Mouse (Mus musculus) liver, postnatal 0 days (tissue): ENCODE results near the gene Leng9. TPM values are rescaled to one million over a fixed set of nuclear protein-coding genes. Genes with fewer than 3 reads are reported as not detected.

Source experiments
- ATAC-seq: fragments of 200-750 bp; cut with Nextera tagmentation; 2 replicates; pipeline ENCODE4 v1.8.0; 2017; ENCODE audit warnings: mild to moderate bottlenecking, moderate library complexity
- DNase-seq: peaks from one replicate; pipeline ENCODE4 v3.0.0-alpha.2; 2016
- H3K27ac ChIP-seq: fragments of 300-500 bp; sonication (generic); 2 replicates; pipeline ENCODE4 v1.5.1; 2014; ENCODE audit warnings: antibody characterized with exemption, moderate library complexity, mild to moderate bottlenecking, low read depth
- H3K27me3 ChIP-seq: fragments of 300-500 bp; sonication (generic); 2 replicates; pipeline ENCODE4 v1.6.1; 2014; ENCODE audit warnings: low read length, control low read depth, mixed read lengths; ENCODE audit not compliant: insufficient read depth
- H3K36me3 ChIP-seq: fragments of 300-500 bp; sonication (generic); replicated peaks from 2 replicates; pipeline ENCODE4 v1.6.1; 2014; ENCODE audit warnings: mild to moderate bottlenecking, control low read depth, low read length, moderate library complexity, mixed read lengths; ENCODE audit not compliant: insufficient read depth
- H3K4me1 ChIP-seq: fragments of 300-500 bp; sonication (generic); 2 replicates; pipeline ENCODE4 v1.6.1; 2014; ENCODE audit warnings: antibody characterized with exemption, mild to moderate bottlenecking, control low read depth; ENCODE audit not compliant: insufficient read depth
- H3K4me2 ChIP-seq: fragments of 300-500 bp; sonication (generic); 2 replicates; pipeline ENCODE4 v1.6.1; 2014; ENCODE audit warnings: low read depth, mild to moderate bottlenecking, low read length, moderate library complexity, mixed read lengths
- H3K4me3 ChIP-seq: fragments of 300-500 bp; sonication (generic); 2 replicates; pipeline ENCODE4 v1.5.1; 2014; ENCODE audit warnings: low read depth, low read length
- H3K9ac ChIP-seq: fragments of 300-500 bp; sonication (generic); replicated peaks from 2 replicates; pipeline ENCODE4 v1.6.1; 2014; ENCODE audit warnings: mild to moderate bottlenecking, moderate library complexity
- H3K9me3 ChIP-seq: fragments of 300-500 bp; sonication (generic); 2 replicates; pipeline ENCODE4 v1.6.1; 2016; ENCODE audit warnings: mild to moderate bottlenecking, control low read depth, low read length, mixed read lengths
- CTCF ChIP-seq: sonication (generic); IDR thresholded peaks from 2 replicates; pipeline ENCODE4 v1.5.1; 2016; ENCODE audit warnings: antibody characterized with exemption, low read depth
- EP300 ChIP-seq: IDR thresholded peaks from 2 replicates; pipeline ENCODE4 v1.6.1; 2016; ENCODE audit warnings: antibody characterized with exemption, low read depth, mild to moderate bottlenecking
- WGBS: fragments of 180-500 bp; shearing (Covaris S2); extraction: QIAGEN DNeasy Blood & Tissue Kit; methylation state at CpG from one replicate; pipeline ENCODE4 v1.1.7; 2014; ENCODE audit not compliant: insufficient replicate concordance; 5-methylcytosine and 5-hydroxymethylcytosine counted together
- polyA plus RNA-seq: library from polyadenylated mRNA; unstranded; fragments of >200 nt; fragmentation: Nextera tagmentation; extraction: Ambion mirVana; gene quantifications from 2 replicates; pipeline ENCODE4 v1.2.1, GENCODE M21; 2015

The Leng9 gene
- polyA plus RNA-seq, 1 experiment from 2014 or later: 2.8 TPM

- ATAC-seq (no peak), DNase-seq (no peak)
- H3K27me3 ChIP-seq: peaks cover 26% of the 10 kb centered on the region
These were observed 32.9 kb downstream of the Leng9 start for GRCm38 (mm10) chr7:4117050-4117814.

GRCm38 (mm10) chr7:4111766-4112165 is 38.4 kb downstream of the Leng9 start:
- no peak for ATAC-seq
- Histone ChIP-seq H3K9ac (no peak overlapping the region), H3K4me3 (no peak overlapping the region), H3K4me1 (no peaks in the 10 kb centered on the region), H3K27me3 (no peaks in the 10 kb centered on the region), H3K27ac (no peak overlapping the region), H3K9me3 (no peaks in the 10 kb centered on the region), H3K4me2 (no peak overlapping the region), H3K36me3 (no peaks in the 10 kb centered on the region)
- 39% methylated on average over 3 of the region's 3 CpGs for WGBS
- TF ChIP-seq EP300 (no peak), CTCF (no peak)
- DNase-seq: no peak

More at GRCm38 (mm10) chr7:4117050-4117814, 32.9 kb downstream of the Leng9 start:
- H3K9ac ChIP-seq: no peak overlapping the region
- no peak for TF ChIP-seq EP300
- no peak for TF ChIP-seq CTCF
- H3K4me3 ChIP-seq: no peak overlapping the region
- no peak overlapping the region for H3K4me2 ChIP-seq
- no peaks in the 10 kb centered on the region for H3K9me3 ChIP-seq
- no peaks in the 10 kb centered on the region for H3K36me3 ChIP-seq
- 53% methylated on average over 8 of the region's 8 CpGs for WGBS
- peaks cover 4% of the 10 kb centered on the region; the same call in 1 of the 2 replicates for H3K4me1 ChIP-seq
- no peak overlapping the region for H3K27ac ChIP-seq

GRCm38 (mm10) chr7:4103411-4103810 is 46.8 kb downstream of the Leng9 start:
- TF ChIP-seq CTCF (peak; percentile 79), EP300 (no peak)
- H3K4me3 ChIP-seq: no peak overlapping the region
- DNase-seq: no peak
- H3K9me3 ChIP-seq: no peaks in the 10 kb centered on the region
- no peaks in the 10 kb centered on the region for H3K4me1 ChIP-seq
- no peaks in the 10 kb centered on the region for H3K27me3 ChIP-seq
- H3K36me3 ChIP-seq: no peaks in the 10 kb centered on the region
- no peak overlapping the region for H3K4me2 ChIP-seq
- WGBS: 13% methylated on average over 4 of the region's 4 CpGs
- no peak overlapping the region for H3K9ac ChIP-seq
- no peak for ATAC-seq
- H3K27ac ChIP-seq: no peak overlapping the region

- H3K4me3 ChIP-seq: no peak overlapping the region
- DNase-seq (no peak), ATAC-seq (no peak)
- 81% methylated on average over 5 of the region's 5 CpGs for WGBS
- TF ChIP-seq EP300 (no peak), CTCF (no peak)
- no peak overlapping the region for H3K27ac ChIP-seq
- H3K36me3 ChIP-seq: no peaks in the 10 kb centered on the region
- no peaks in the 10 kb centered on the region for H3K27me3 ChIP-seq
- H3K9me3 ChIP-seq: no peaks in the 10 kb centered on the region
- H3K4me1 ChIP-seq: no peaks in the 10 kb centered on the region
- H3K4me2 ChIP-seq: no peak overlapping the region
- no peak overlapping the region for H3K9ac ChIP-seq
These were observed 49.0 kb downstream of the Leng9 start for GRCm38 (mm10) chr7:4101144-4101543.

DNA sequence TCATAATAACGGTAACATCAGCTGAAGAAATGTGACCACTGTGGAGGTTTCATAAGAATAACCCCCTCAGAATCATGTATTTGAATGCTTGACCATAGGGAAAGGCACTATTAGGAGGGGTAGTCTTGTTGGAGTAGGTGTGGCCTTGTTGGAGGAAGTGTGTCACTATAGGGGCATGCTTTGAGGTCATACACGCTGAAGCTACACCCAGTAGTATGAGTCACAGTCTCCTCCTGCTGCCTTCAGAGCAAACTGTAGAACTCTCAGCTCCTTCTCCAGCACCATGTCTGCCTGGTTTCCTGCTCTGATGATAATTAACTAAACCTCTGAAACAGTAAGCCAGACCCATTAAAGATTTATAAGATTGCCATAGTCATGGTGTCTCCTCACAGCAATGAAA is 51.3 kb downstream of the Leng9 start:
- Histone ChIP-seq H3K36me3 (no peaks in the 10 kb centered on the region), H3K9ac (no peak overlapping the region), H3K4me3 (no peak overlapping the region), H3K4me2 (no peak overlapping the region), H3K9me3 (no peaks in the 10 kb centered on the region), H3K27me3 (no peaks in the 10 kb centered on the region), H3K4me1 (no peaks in the 10 kb centered on the region), H3K27ac (no peak overlapping the region)
- TF ChIP-seq EP300 (no peak), CTCF (0 out of 2 replicates have a peak, but pooled peaks have one; percentile 3)
- ATAC-seq (no peak), DNase-seq (no peak)
- WGBS: 52% methylated on average over 2 of the region's 2 CpGs

- TF ChIP-seq CTCF (no peak), EP300 (no peak)
- no peak for DNase-seq
These were observed 51.9 kb downstream of the Leng9 start for GRCm38 (mm10) chr7:4098301-4098700.

More at GRCm38 (mm10) chr7:4098301-4098700, 51.9 kb downstream of the Leng9 start:
- Histone ChIP-seq H3K4me1 (no peaks in the 10 kb centered on the region), H3K9me3 (no peaks in the 10 kb centered on the region), H3K9ac (no peak overlapping the region), H3K4me3 (no peak overlapping the region), H3K36me3 (no peaks in the 10 kb centered on the region), H3K27ac (no peak overlapping the region), H3K27me3 (no peaks in the 10 kb centered on the region), H3K4me2 (no peak overlapping the region)
- no peak for ATAC-seq
- WGBS: 68% methylated on average over 2 of the region's 2 CpGs

Other genes starting within 250 kb of the Leng9 start
- gene Lilra6, start 234.9 kb downstream of the Leng9 start, polyA plus RNA-seq: 0.73 and 1.2 TPM in 2 replicates
- gene Lair1, start 87.2 kb downstream of the Leng9 start, polyA plus RNA-seq: 5.0 and 5.3 TPM in 2 replicates
- gene Ttyh1, start 31.0 kb downstream of the Leng9 start, polyA plus RNA-seq: 1.9 and 3.2 TPM in 2 replicates
- 9.1 and 9.7 TPM in 2 replicates for gene Leng8, start 13.3 kb downstream of the Leng9 start, polyA plus RNA-seq
- 8.2 and 12.1 TPM in 2 replicates for gene Cdc42ep5, start 14.5 kb upstream of the Leng9 start, polyA plus RNA-seq
- gene Lilra5, start 87.4 kb upstream of the Leng9 start, polyA plus RNA-seq: 1.9 and 2.2 TPM in 2 replicates
- gene Ncr1, start 187.3 kb upstream of the Leng9 start, polyA plus RNA-seq: 0.65 and 0.84 TPM in 2 replicates
- gene Gp6, start 247.4 kb upstream of the Leng9 start, polyA plus RNA-seq: 2.7 and 3.4 TPM in 2 replicates